8 mouse cellular contexts compared by ENCODE assay signal in genomic region chr6:90763959-90764591, GRCm38 (mm10).
A peak's percentile ranks its signal among the peaks of the same experiment; 100 is the strongest.
DNase-seq lines count a peak whose midpoint lies in the region; ATAC-seq and TF ChIP-seq lines count a peak whose summit lies in the region.

No protein-coding gene starts in this region.

- peaks cover 43% of the 10 kb centered on the region for H3K79me2 ChIP-seq in CH12.LX (replicated peaks; ENCODE audit: control insufficient read depth, extremely low read depth, insufficient read depth, poor library complexity, severe bottlenecking)

- H3K4me2 ChIP-seq in CH12.LX (ENCODE audit: insufficient read depth, low read depth, poor library complexity, severe bottlenecking): peak overlapping the region; percentile 84
- H3K4me2 ChIP-seq in forebrain, embryonic 13.5 days: no peak overlapping the region
- H3K4me2 ChIP-seq in heart, postnatal 0 days (ENCODE audit: low read depth, low read length): peak overlapping the region; percentile 56
- H3K4me2 ChIP-seq in liver, postnatal 0 days (ENCODE audit: low read depth, low read length): peak overlapping the region; percentile 54

- WGBS in bone marrow, adult 2 months: 57% methylated on average over 18 of the region's 18 CpGs
- 40% methylated on average over 18 of the region's 18 CpGs for WGBS in forebrain, embryonic 13.5 days
- 10% methylated on average over 18 of the region's 18 CpGs for WGBS in heart, postnatal 0 days
- WGBS in liver, postnatal 0 days (ENCODE audit: insufficient replicate concordance): 65% methylated on average over 18 of the region's 18 CpGs

- TF ChIP-seq RAD21 in CH12.LX (IDR thresholded peaks at IDR 0.05; ENCODE audit: low read depth, low read length): no peak

- peak overlapping the region; percentile 54 for H3K9ac ChIP-seq in CH12.LX (ENCODE audit: insufficient read depth, low read depth)
- no peak overlapping the region for H3K9ac ChIP-seq in forebrain, embryonic 13.5 days
- H3K9ac ChIP-seq in heart, postnatal 0 days (replicated peaks; ENCODE audit: low read depth, low read length): peak overlapping the region; percentile 41; the same call in 1 of the 2 replicates
- peak overlapping the region; percentile 18 for H3K9ac ChIP-seq in liver, postnatal 0 days (replicated peaks)

- ATAC-seq in forebrain, embryonic 13.5 days: peak; percentile 66
- peak; percentile 91 for ATAC-seq in heart, postnatal 0 days (ENCODE audit: insufficient read depth, low read depth)
- ATAC-seq in liver, postnatal 0 days: peak; percentile 73

- peak overlapping the region; percentile 68 to 96 (median 84) for H3K4me3 ChIP-seq in CH12.LX (replicated peaks in 1 of 3; ENCODE audit: low read depth in 2 of 3, low read length in 2 of 3, poor library complexity in 1 of 3)
- H3K4me3 ChIP-seq in bone marrow, adult 2 months (replicated peaks; ENCODE audit: control insufficient read depth, low read depth, low read length): peak overlapping the region; percentile 69
- no peak overlapping the region for H3K4me3 ChIP-seq in forebrain, embryonic 13.5 days
- peak overlapping the region; percentile 18; the same call in 1 of the 2 replicates for H3K4me3 ChIP-seq in heart, postnatal 0 days (ENCODE audit: low read depth, low read length)
- H3K4me3 ChIP-seq in liver, postnatal 0 days (ENCODE audit: low read depth, low read length): no peak overlapping the region

- TF ChIP-seq EP300 in CH12.LX (IDR thresholded peaks at IDR 0.05; ENCODE audit: low read length): no peak
- TF ChIP-seq EP300 in heart, postnatal 0 days (IDR thresholded peaks at IDR 0.05; ENCODE audit: low read depth): peak; percentile 53; the same call in 1 of the 2 replicates
- TF ChIP-seq EP300 in liver, postnatal 0 days (IDR thresholded peaks at IDR 0.05; ENCODE audit: low read depth): no peak

- H3K27me3 ChIP-seq in CH12.LX (replicated peaks): no peaks in the 10 kb centered on the region
- H3K27me3 ChIP-seq in forebrain, embryonic 13.5 days: no peaks in the 10 kb centered on the region
- H3K27me3 ChIP-seq in heart, postnatal 0 days (ENCODE audit: control insufficient read depth, insufficient read depth, low read length): no peaks in the 10 kb centered on the region
- H3K27me3 ChIP-seq in liver, postnatal 0 days (ENCODE audit: insufficient read depth, low read length): no peaks in the 10 kb centered on the region

- dilution Hi-C loops in CH12.LX (cut with MboI; ENCODE audit: extremely low pct_ligation_motif_present, extremely low pct_unique_long_range_greater_than_20kb, low sequenced_read_pairs): no loop called here

- in situ Hi-C loops in CH12.LX (cut with MboI; ENCODE audit: low pct_ligation_motif_present, low pct_unique_long_range_greater_than_20kb, low sequenced_read_pairs): no loop called here

- TF ChIP-seq CTCF in CH12.LX (conservative IDR thresholded peaks at IDR 0.05 in 1 of 2, IDR thresholded peaks at IDR 0.05 in 1 of 2; ENCODE audit: low read depth in 2 of 2, low read length in 2 of 2): no peak
- TF ChIP-seq CTCF in bone marrow, adult 2 months (IDR thresholded peaks at IDR 0.05; ENCODE audit: control insufficient read depth, insufficient read depth, low read length): no peak
- TF ChIP-seq CTCF in heart, postnatal 0 days (IDR thresholded peaks at IDR 0.05; ENCODE audit: low read depth): no peak
- no peak for TF ChIP-seq CTCF in liver, postnatal 0 days (IDR thresholded peaks at IDR 0.05; ENCODE audit: low read depth)

- H3K36me3 ChIP-seq in CH12.LX (replicated peaks in 1 of 2; ENCODE audit: control insufficient read depth in 1 of 2, insufficient read depth in 1 of 2, low read length in 1 of 2): peaks cover 0 to 29% of the 10 kb centered on the region in 2 experiments
- H3K36me3 ChIP-seq in forebrain, embryonic 13.5 days (ENCODE audit: poor library complexity, severe bottlenecking): peaks cover 20% of the 10 kb centered on the region
- H3K36me3 ChIP-seq in heart, postnatal 0 days (replicated peaks; ENCODE audit: control insufficient read depth, insufficient read depth, low read length): no peaks in the 10 kb centered on the region
- H3K36me3 ChIP-seq in liver, postnatal 0 days (replicated peaks; ENCODE audit: insufficient read depth, low read length): no peaks in the 10 kb centered on the region

- peak overlapping the region; percentile 95 for H3K27ac ChIP-seq in CH12.LX (ENCODE audit: insufficient read depth, low read depth)
- peak overlapping the region; percentile 82 for H3K27ac ChIP-seq in bone marrow, adult 2 months (ENCODE audit: control insufficient read depth, insufficient read depth, low read depth, low read length, poor library complexity)
- H3K27ac ChIP-seq in forebrain, embryonic 13.5 days: peak overlapping the region; percentile 36; the same call in 1 of the 2 replicates
- H3K27ac ChIP-seq in heart, postnatal 0 days (ENCODE audit: low read depth): peak overlapping the region; percentile 88
- peak overlapping the region; percentile 52; the same call in 1 of the 2 replicates for H3K27ac ChIP-seq in liver, postnatal 0 days (ENCODE audit: low read depth)

- H3K4me1 ChIP-seq in CH12.LX (ENCODE audit: control insufficient read depth in 1 of 2, insufficient read depth in 2 of 2): peaks cover 36 to 72% of the 10 kb centered on the region in 2 experiments
- H3K4me1 ChIP-seq in bone marrow, adult 2 months (ENCODE audit: control insufficient read depth, insufficient read depth, low read length): peaks cover 14% of the 10 kb centered on the region
- H3K4me1 ChIP-seq in forebrain, embryonic 13.5 days: peaks cover 47% of the 10 kb centered on the region
- peaks cover 20% of the 10 kb centered on the region for H3K4me1 ChIP-seq in heart, postnatal 0 days (ENCODE audit: control insufficient read depth, insufficient read depth)
- H3K4me1 ChIP-seq in liver, postnatal 0 days (ENCODE audit: insufficient read depth): peaks cover 18% of the 10 kb centered on the region; the same call in 1 of the 2 replicates

- DNase-seq in CH12.LX (ENCODE audit: extremely low read depth): peak; percentile 77
- DNase-seq in heart, postnatal 0 days (ENCODE audit: low spot score): peak; percentile 94
- DNase-seq in kidney, postnatal 14 days: peak; percentile 80
- DNase-seq in liver, postnatal 0 days: peak; percentile 58
- DNase-seq in ovary, postnatal 14 days (ENCODE audit: low spot score): peak; percentile 88
- DNase-seq in thymus, postnatal 25 days: no peak

- peak; percentile 66 for TF ChIP-seq POLR2A in CH12.LX (IDR thresholded peaks at IDR 0.05; ENCODE audit: low read depth, low read length)
- peak; percentile 78; the same call in 1 of the 2 replicates for TF ChIP-seq POLR2A in bone marrow, adult 2 months (IDR thresholded peaks at IDR 0.05; ENCODE audit: borderline replicate concordance, control insufficient read depth, low read depth, low read length)

- no peaks in the 10 kb centered on the region for H3K9me3 ChIP-seq in CH12.LX (replicated peaks; ENCODE audit: low read length)
- no peaks in the 10 kb centered on the region for H3K9me3 ChIP-seq in forebrain, embryonic 13.5 days (replicated peaks)
- H3K9me3 ChIP-seq in heart, postnatal 0 days (replicated peaks; ENCODE audit: control insufficient read depth, low read length): no peaks in the 10 kb centered on the region
- H3K9me3 ChIP-seq in liver, postnatal 0 days (ENCODE audit: low read length): no peaks in the 10 kb centered on the region

TF ChIP-seq in CH12.LX, 34 proteins besides CTCF, POLR2A, EP300 and RAD21:
- TF ChIP-seq ETS1 (conservative IDR thresholded peaks at IDR 0.05; ENCODE audit: low read depth, low read length): peak; percentile 7; the same call in 1 of the 2 replicates
- peak; percentile 51; the same call in 1 of the 2 replicates for TF ChIP-seq UBTF (IDR thresholded peaks at IDR 0.05; ENCODE audit: low read depth, low read length)
- TF ChIP-seq CHD1 (IDR thresholded peaks at IDR 0.05; ENCODE audit: low read depth, low read length): 0 out of 2 replicates have a peak, but pooled peaks have one; percentile 61
- 0 out of 2 replicates have a peak, but pooled peaks have one; percentile 27 for TF ChIP-seq CHD2 (IDR thresholded peaks at IDR 0.05; ENCODE audit: low read length)
- TF ChIP-seq TBP (conservative IDR thresholded peaks at IDR 0.05; ENCODE audit: low read depth, low read length): peak; percentile 80
- TF ChIP-seq ZMIZ1 (IDR thresholded peaks at IDR 0.05; ENCODE audit: low read depth, low read length): peak; percentile 91
- TF ChIP-seq TCF12 (IDR thresholded peaks at IDR 0.05; ENCODE audit: low read depth, low read length): peak; percentile 80
- TF ChIP-seq BHLHE40 (IDR thresholded peaks at IDR 0.05; ENCODE audit: low read depth, low read length): no peak
- TF ChIP-seq MEF2A (IDR thresholded peaks at IDR 0.05; ENCODE audit: borderline replicate concordance, low read depth, low read length): no peak
- no peak for TF ChIP-seq SIN3A (IDR thresholded peaks at IDR 0.05; ENCODE audit: low read length)
- peak; percentile 73 for TF ChIP-seq NELFE (IDR thresholded peaks at IDR 0.05; ENCODE audit: low read depth, low read length)
- peak; percentile 94 for TF ChIP-seq ZNF384 (IDR thresholded peaks at IDR 0.05; ENCODE audit: low read depth, low read length)
- peak; percentile 25; the same call in 1 of the 2 replicates for TF ChIP-seq IRF4 (IDR thresholded peaks at IDR 0.05; ENCODE audit: low read depth, low read length)
- 0 out of 2 replicates have a peak, but pooled peaks have one; percentile 20 for TF ChIP-seq HCFC1 (IDR thresholded peaks at IDR 0.05; ENCODE audit: low read depth, low read length)
- TF ChIP-seq MAFK (IDR thresholded peaks at IDR 0.05; ENCODE audit: insufficient replicate concordance, low read length): no peak
- TF ChIP-seq ELF1 (IDR thresholded peaks at IDR 0.05; ENCODE audit: low read depth, low read length): 0 out of 2 replicates have a peak, but pooled peaks have one; percentile 29
TF ChIP-seq in CH12.LX: peak in this region for 12.

Comparison
In these comparisons a context has a peak if more than half of its experiments do, and no peak if none do; other contexts are left out.
1. H3K27ac ChIP-seq: peak in every context shown above with its lines; median percentile 95 in CH12.LX; 88 in heart, postnatal 0 days; 82 in bone marrow, adult 2 months; 52 in liver, postnatal 0 days; 36 in forebrain, embryonic 13.5 days.
2. H3K4me3 ChIP-seq: peak in CH12.LX (3 of 3), bone marrow, adult 2 months (single experiment) and heart, postnatal 0 days (single experiment); none in forebrain, embryonic 13.5 days (single experiment) and liver, postnatal 0 days (single experiment).
3. Peak in every context shown above with its lines, with median percentiles within 50 percentile points of each other: ATAC-seq.